Mouse (Mus musculus) G1E (cell line): Measurements from ENCODE around the gene Dnaja1.

Experiments used
- CTCF ChIP-seq: IDR thresholded peaks from 2 replicates; pipeline ENCODE4 v1.5.1; 2012; ENCODE audit warnings: low read depth, low read length, inconsistent platforms, mixed read lengths
- GATA1 ChIP-seq: IDR thresholded peaks from 2 replicates; pipeline ENCODE4 v1.6.1; 2012; ENCODE audit warnings: borderline replicate concordance, low read length, inconsistent platforms, mixed read lengths
- GATA2 ChIP-seq: IDR thresholded peaks from 2 replicates; pipeline ENCODE4 v1.6.1; 2012; ENCODE audit warnings: low read depth, low read length, inconsistent platforms, borderline replicate concordance
- POLR2AphosphoS5 ChIP-seq: IDR thresholded peaks from 2 replicates; pipeline ENCODE4 v1.6.1; 2012; ENCODE audit warnings: low read depth, low read length, inconsistent platforms; ENCODE audit not compliant: insufficient replicate concordance
- TAL1 ChIP-seq: conservative IDR thresholded peaks from 2 replicates; pipeline ENCODE4 v1.6.1; 2012; ENCODE audit warnings: low read depth, low read length, inconsistent platforms, mixed read lengths

DNA sequence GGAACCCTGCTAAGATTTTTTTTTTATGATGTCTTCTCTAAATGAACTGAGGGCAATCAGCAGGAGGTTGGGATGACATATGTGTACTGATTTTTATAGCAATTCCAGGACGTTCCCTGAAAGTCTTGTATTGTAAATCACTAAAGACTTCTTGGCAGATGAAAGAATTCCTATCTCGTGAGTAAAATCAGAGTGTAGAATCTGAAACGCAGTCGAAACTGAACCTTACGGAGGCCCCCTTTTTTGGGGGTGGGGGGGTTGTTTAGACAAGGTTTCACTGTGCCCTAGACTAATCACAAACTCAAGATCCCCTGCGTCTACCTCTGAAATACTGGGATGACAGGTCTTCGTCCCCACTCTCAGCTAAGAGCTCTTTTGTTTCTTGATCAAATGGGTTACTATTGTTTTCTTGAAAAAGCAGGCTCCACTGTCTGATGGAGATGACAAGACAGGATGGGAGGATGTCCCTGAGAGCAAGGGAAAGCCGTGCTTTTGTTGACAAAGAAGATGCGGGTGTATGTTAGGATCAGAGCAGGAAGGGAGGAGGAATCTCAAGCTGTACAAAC is 18.2 kb upstream of the Dnaja1 start:
- TF ChIP-seq GATA1 = no peak
- TF ChIP-seq POLR2AphosphoS5 = no peak
- no peak for TF ChIP-seq CTCF
- TF ChIP-seq TAL1 = no peak
- no peak for TF ChIP-seq GATA2
